Mouse (Mus musculus): ENCODE data around the gene Tcirg1.

DNA sequence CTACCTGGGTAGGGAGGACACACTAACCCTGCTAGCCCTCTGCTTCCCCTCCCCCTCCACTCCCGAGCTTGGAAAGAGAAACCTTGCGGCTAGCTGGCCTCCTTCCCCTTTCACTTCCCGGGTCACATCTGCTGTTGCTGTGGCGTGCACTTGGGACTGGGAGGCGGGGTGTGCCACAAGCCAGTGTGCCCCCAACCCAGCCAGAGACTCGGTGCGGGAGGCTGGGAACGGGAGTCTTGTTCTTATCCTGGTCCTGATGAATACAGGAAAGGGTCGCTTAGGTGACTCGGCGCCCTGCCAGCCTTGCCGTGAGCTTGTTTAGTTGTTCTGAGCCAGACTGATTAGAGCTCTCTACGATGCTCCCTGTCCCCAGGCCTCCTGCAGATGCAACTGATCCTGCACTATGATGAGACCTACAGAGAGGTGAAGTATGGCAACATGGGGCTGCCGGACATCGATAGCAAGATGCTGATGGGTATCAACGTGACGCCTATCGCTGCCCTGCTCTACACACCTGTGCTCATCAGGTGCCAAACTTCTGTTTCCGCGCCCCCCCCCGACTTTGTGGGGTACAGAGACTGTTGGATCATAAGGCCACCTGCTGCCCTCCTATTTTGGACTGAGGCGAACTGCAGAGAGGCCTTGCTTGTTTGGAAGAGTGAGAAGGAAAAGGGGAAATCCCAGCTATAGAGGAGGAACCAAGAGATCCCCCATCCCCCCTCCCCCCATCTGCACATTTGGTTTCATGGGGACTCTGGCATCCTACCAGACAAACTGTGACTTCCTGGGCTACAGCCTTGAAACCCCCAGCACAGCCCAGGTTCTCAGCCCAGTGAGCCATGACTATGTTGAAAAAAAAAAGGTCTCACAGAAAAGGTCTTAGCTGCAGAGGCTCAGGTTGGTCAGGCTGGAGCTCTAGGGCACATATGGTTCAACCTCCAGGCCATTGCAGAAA, 29.2 kb upstream of the Tcirg1 start:
- TF ChIP-seq CTCF (IDR thresholded peaks at IDR 0.05; ENCODE audit: control insufficient read depth, insufficient read depth, low read length) (no peak), POLR2A (IDR thresholded peaks at IDR 0.05; ENCODE audit: borderline replicate concordance, control insufficient read depth, low read depth, low read length) (peak; percentile 64; the same call in 1 of the 2 replicates)

All from bone marrow, adult 2 months (tissue).